Mouse (Mus musculus) embryonic fibroblast, embryonic 13.5 days (primary cell): Measurements from ENCODE around the gene Hsp90aa1.

Source experiments
- CTCF ChIP-seq: IDR thresholded peaks from 2 replicates; pipeline ENCODE4 v1.5.1; 2011; ENCODE audit warnings: mild to moderate bottlenecking, control low read depth, low read length, moderate library complexity, borderline replicate concordance; ENCODE audit not compliant: insufficient read depth
- POLR2A ChIP-seq: IDR thresholded peaks from 2 replicates; pipeline ENCODE4 v1.6.1; 2011; ENCODE audit warnings: low read depth, mild to moderate bottlenecking, control low read depth, low read length, moderate library complexity

GRCm38 (mm10) chr12:110703008-110703471 is 512 bp upstream of the Hsp90aa1 start:
- TF ChIP-seq POLR2A: no peak
- TF ChIP-seq CTCF: peak; percentile 75; the same call in 1 of the 2 replicates
